Mouse (Mus musculus) myocyte (in vitro differentiated cells): ENCODE results near the gene Mmp17. TPM values are rescaled to one million over a fixed set of nuclear protein-coding genes. Genes with fewer than 3 reads are reported as not detected.

Experiments
- H3K27me3 ChIP-seq: one replicate; pipeline ENCODE4 v1.6.1; 2011; ENCODE audit not compliant: control insufficient read depth, insufficient read depth, insufficient read length
- H3K36me3 ChIP-seq: one replicate; pipeline ENCODE4 v1.6.1; 2011; ENCODE audit not compliant: control insufficient read depth, insufficient read depth
- H3K4me2 ChIP-seq: one replicate; pipeline ENCODE4 v1.6.1; 2011; ENCODE audit warnings: low read depth, control low read depth
- H3K4me3 ChIP-seq: one replicate; pipeline ENCODE4 v1.5.1; 2011; ENCODE audit warnings: mild to moderate bottlenecking, control low read depth, moderate library complexity
- H3K79me2 ChIP-seq: one replicate; pipeline ENCODE4 v1.6.1; 2011; ENCODE audit not compliant: control insufficient read depth, insufficient read depth
- H3ac ChIP-seq: one replicate; pipeline ENCODE4 v1.6.1; 2011; ENCODE audit not compliant: control insufficient read depth, insufficient read length
- CEBPB ChIP-seq: IDR thresholded peaks from 2 replicates; pipeline ENCODE4 v1.6.1; 2011; ENCODE audit warnings: mild to moderate bottlenecking, moderate library complexity; ENCODE audit not compliant: poor library complexity, insufficient read depth, severe bottlenecking
- E2F4 ChIP-seq: IDR thresholded peaks from one replicate; pipeline ENCODE4 v1.6.1; 2011; ENCODE audit warnings: mild to moderate bottlenecking, control low read depth, moderate library complexity; ENCODE audit not compliant: insufficient read depth
- MAX ChIP-seq: IDR thresholded peaks from one replicate; pipeline ENCODE4 v1.6.1; 2011; ENCODE audit warnings: low read depth, mild to moderate bottlenecking, control low read depth
- MYOD1 ChIP-seq, 3 experiments: IDR thresholded peaks; one replicate each; pipeline ENCODE4 v1.6.1; 2011; ENCODE audit warnings: control low read depth in 2 of 3, low read depth in 2 of 3, mild to moderate bottlenecking in 2 of 3, moderate library complexity in 1 of 3; ENCODE audit not compliant: insufficient read length in 2 of 3, control insufficient read depth in 1 of 3
- MYOG ChIP-seq, 3 experiments: IDR thresholded peaks; one replicate each; pipeline ENCODE4 v1.6.1; 2011; ENCODE audit warnings: control low read depth in 2 of 3, low read depth in 2 of 3, mild to moderate bottlenecking in 2 of 3; ENCODE audit not compliant: insufficient read length in 2 of 3, control insufficient read depth in 1 of 3, insufficient read depth in 1 of 3
- POLR2A ChIP-seq: IDR thresholded peaks from one replicate; pipeline ENCODE4 v1.6.1; 2011; ENCODE audit warnings: low read depth, mild to moderate bottlenecking, control low read depth, moderate library complexity; ENCODE audit not compliant: insufficient read length
- POLR2AphosphoS2 ChIP-seq: IDR thresholded peaks from one replicate; pipeline ENCODE4 v1.6.1; 2011; ENCODE audit warnings: low read depth, control low read depth; ENCODE audit not compliant: insufficient read length
- REST ChIP-seq: IDR thresholded peaks from one replicate; pipeline ENCODE4 v1.6.1; 2011; ENCODE audit warnings: mild to moderate bottlenecking, control low read depth, moderate library complexity; ENCODE audit not compliant: insufficient read depth, insufficient read length
- SRF ChIP-seq: IDR thresholded peaks from one replicate; pipeline ENCODE4 v1.6.1; 2011; ENCODE audit warnings: low read depth; ENCODE audit not compliant: control insufficient read depth, insufficient read length
- TCF12 ChIP-seq: IDR thresholded peaks from one replicate; pipeline ENCODE4 v1.6.1; 2011; ENCODE audit warnings: mild to moderate bottlenecking, control low read depth; ENCODE audit not compliant: poor library complexity, insufficient read depth, severe bottlenecking
- TCF3 ChIP-seq: IDR thresholded peaks from one replicate; pipeline ENCODE4 v1.6.1; 2011; ENCODE audit warnings: low read depth, control low read depth; ENCODE audit not compliant: insufficient read length
- USF1 ChIP-seq: IDR thresholded peaks from one replicate; pipeline ENCODE4 v1.6.1; 2011; ENCODE audit warnings: low read depth, mild to moderate bottlenecking, control low read depth, moderate library complexity
- polyA plus RNA-seq: library from polyadenylated mRNA; unstranded; fragments of >200 nt; fragmentation: generic; extraction: Trizol; gene quantifications from one replicate; pipeline ENCODE4 v1.2.1, GENCODE M21; 2012; ENCODE audit warnings: missing spikeins

The Mmp17 gene
- polyA plus RNA-seq, 1 experiment = 0.35 TPM

GRCm38 (mm10) chr5:129650858-129651257 lies 66.9 kb downstream of the Mmp17 start:
- no peaks in the 10 kb centered on the region for H3K27me3 ChIP-seq
- no peaks in the 10 kb centered on the region for H3K36me3 ChIP-seq

GRCm38 (mm10) chr5:129657016-129657415 lies 73.0 kb downstream of the Mmp17 start:
- Histone ChIP-seq H3K27me3 (no peaks in the 10 kb centered on the region), H3K36me3 (peaks cover 14% of the 10 kb centered on the region), H3K4me2 (no peak overlapping the region), H3K79me2 (no peaks in the 10 kb centered on the region), H3K4me3 (no peak overlapping the region), H3ac (no peak overlapping the region)
- no peak for TF ChIP-seq POLR2AphosphoS2
- no peak for TF ChIP-seq POLR2A
- no peak for TF ChIP-seq REST
- no peak for TF ChIP-seq MAX
- no peak for TF ChIP-seq CEBPB
- no peak for TF ChIP-seq MYOD1 (IDR thresholded peaks at IDR 0.05; ENCODE audit: control insufficient read depth in 1 of 3, insufficient read length in 2 of 3, low read depth in 2 of 3)
- TF ChIP-seq SRF = no peak
- TF ChIP-seq MYOG (IDR thresholded peaks at IDR 0.05; ENCODE audit: control insufficient read depth in 1 of 3, insufficient read depth in 1 of 3, insufficient read length in 2 of 3, low read depth in 2 of 3) = no peak
- TF ChIP-seq E2F4 = no peak
- TF ChIP-seq TCF3 = no peak
- TF ChIP-seq TCF12 = no peak
- no peak for TF ChIP-seq USF1

More at GRCm38 (mm10) chr5:129650858-129651257, 66.9 kb downstream of the Mmp17 start:
- TF ChIP-seq E2F4 (no peak), POLR2A (no peak), MYOD1 (IDR thresholded peaks at IDR 0.05; ENCODE audit: control insufficient read depth in 1 of 3, insufficient read length in 2 of 3, low read depth in 2 of 3) (no peak), POLR2AphosphoS2 (no peak)
- H3K4me2 ChIP-seq = no peak overlapping the region
- H3K4me3 ChIP-seq = no peak overlapping the region
- no peaks in the 10 kb centered on the region for H3K79me2 ChIP-seq
- H3ac ChIP-seq = no peak overlapping the region

- Histone ChIP-seq H3K4me2 (no peak overlapping the region), H3ac (no peak overlapping the region), H3K79me2 (no peaks in the 10 kb centered on the region), H3K4me3 (no peak overlapping the region), H3K27me3 (no peaks in the 10 kb centered on the region), H3K36me3 (peaks cover 14% of the 10 kb centered on the region)
- TF ChIP-seq TCF3 = no peak
- TF ChIP-seq POLR2AphosphoS2 = no peak
- no peak for TF ChIP-seq REST
- TF ChIP-seq MYOG (IDR thresholded peaks at IDR 0.05; ENCODE audit: control insufficient read depth in 1 of 3, insufficient read depth in 1 of 3, insufficient read length in 2 of 3, low read depth in 2 of 3) = no peak
- no peak for TF ChIP-seq POLR2A
- no peak for TF ChIP-seq E2F4
- no peak for TF ChIP-seq CEBPB
- no peak for TF ChIP-seq SRF
- TF ChIP-seq TCF12 = no peak
- no peak for TF ChIP-seq MAX
- no peak for TF ChIP-seq USF1
- TF ChIP-seq MYOD1 (IDR thresholded peaks at IDR 0.05; ENCODE audit: control insufficient read depth in 1 of 3, insufficient read length in 2 of 3, low read depth in 2 of 3) = no peak
Observed at GRCm38 (mm10) chr5:129657931-129658330, 74.0 kb downstream of the Mmp17 start.

Other genes with a start within 250 kb of the Mmp17 start
- gene Sfswap, start 82.9 kb upstream of the Mmp17 start, polyA plus RNA-seq = 27.8 TPM
- 0.91 TPM for gene Zfp11, start 85.9 kb downstream of the Mmp17 start, polyA plus RNA-seq
- 0.10 TPM for gene Sept14, start 124.3 kb downstream of the Mmp17 start, polyA plus RNA-seq
- gene Mrps17, start 131.3 kb downstream of the Mmp17 start, polyA plus RNA-seq = 138 TPM
- 67.6 TPM for gene Nipsnap2, start 140.9 kb downstream of the Mmp17 start, polyA plus RNA-seq
- gene Psph, start 203.3 kb downstream of the Mmp17 start, polyA plus RNA-seq = 338 TPM